Mouse (Mus musculus) ES-Bruce4 (cell line): Measurements from ENCODE around the gene Otulinl.

Experiments
- CTCF ChIP-seq: IDR thresholded peaks from one replicate; pipeline ENCODE4 v1.8.1; 2011; ENCODE audit warnings: low read depth, low read length
- POLR2A ChIP-seq: IDR thresholded peaks from one replicate; pipeline ENCODE4 v1.8.1; 2011; ENCODE audit warnings: low read length; ENCODE audit not compliant: insufficient read depth

GRCm38 (mm10) chr15:27627794-27628193 is 53.6 kb downstream of the Otulinl start:
- TF ChIP-seq POLR2A (no peak), CTCF (no peak)
